Mouse (Mus musculus): ENCODE results near the gene Wnk2.

Wnk2 gene

DNA sequence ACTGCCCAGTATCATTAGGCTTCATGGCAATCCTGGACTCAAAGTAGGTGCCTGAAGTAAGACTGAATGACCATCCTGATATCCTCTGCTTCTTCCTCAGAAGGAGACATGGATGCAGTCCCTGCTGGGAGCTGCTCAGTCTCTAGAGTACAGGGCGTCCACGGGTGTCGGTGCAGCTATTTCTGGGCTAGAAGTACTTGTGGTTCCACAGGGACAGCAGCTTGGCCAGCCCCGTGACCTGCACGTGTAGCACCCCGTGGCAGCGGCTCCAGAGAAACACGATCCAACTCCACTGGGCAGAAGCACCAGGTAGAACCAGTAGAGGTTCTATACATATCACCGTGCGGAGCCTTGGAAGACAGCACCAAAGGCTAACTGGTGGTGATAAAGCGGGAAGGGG, 13.3 kb downstream of the Wnk2 start:
- DNase-seq: no peak

DNA sequence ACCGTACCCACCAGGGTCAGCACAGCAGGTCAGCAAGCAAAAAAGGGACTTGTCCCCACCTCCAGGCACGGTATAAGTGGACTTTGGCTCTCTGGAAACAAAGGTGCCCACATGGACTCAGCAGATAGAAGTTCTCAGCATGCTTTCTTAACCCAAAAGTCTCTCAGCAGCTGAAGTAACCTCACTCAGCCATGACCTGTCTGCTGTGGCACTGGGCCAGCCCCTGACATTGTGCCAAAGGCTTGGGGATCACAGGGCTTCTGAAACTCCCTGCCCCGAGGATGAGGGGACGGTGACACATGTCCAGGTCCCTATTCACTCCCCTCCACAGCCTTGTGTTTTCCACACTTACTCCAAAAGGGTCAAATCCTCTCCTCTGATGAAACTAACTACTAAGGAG, 14.7 kb downstream of the Wnk2 start:
- peak; percentile 73 to 80 for DNase-seq

DNA sequence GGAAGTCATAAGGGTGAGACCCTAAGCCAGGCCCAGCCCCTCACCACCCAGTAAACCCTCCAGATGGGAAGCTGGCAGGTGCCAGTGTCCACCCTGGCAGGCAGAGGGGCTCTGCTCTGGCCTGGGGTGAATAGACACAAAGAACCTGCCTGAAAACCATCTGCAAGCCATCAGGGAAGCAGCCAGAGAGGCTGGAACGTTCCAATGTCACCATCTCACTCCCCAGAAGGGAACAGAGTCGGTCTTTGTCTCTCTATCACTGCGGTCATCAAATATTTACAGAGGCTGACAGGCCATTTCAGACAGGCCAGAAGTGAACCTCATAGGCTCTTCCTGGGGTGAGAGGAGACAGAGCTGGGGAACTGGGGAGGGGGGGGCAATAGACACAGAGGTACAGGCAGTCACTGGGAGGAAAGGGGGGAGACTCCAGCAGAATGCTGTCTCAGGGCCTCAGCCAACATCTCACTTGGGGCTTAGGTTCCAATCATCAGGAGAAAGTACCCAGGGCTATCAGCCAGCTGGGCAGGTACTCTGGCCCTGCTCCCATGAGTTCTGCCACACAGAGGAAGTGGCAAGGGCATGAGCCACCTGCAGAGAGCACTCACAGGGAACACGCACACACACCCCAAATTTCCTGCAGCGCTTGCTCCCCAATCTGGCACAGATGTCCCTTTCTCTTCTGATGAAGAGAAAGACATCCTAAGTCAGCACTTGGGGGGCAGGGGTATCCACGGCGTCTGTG, 15.7 kb downstream of the Wnk2 start:
- DNase-seq: peak; percentile 59 to 75

DNA sequence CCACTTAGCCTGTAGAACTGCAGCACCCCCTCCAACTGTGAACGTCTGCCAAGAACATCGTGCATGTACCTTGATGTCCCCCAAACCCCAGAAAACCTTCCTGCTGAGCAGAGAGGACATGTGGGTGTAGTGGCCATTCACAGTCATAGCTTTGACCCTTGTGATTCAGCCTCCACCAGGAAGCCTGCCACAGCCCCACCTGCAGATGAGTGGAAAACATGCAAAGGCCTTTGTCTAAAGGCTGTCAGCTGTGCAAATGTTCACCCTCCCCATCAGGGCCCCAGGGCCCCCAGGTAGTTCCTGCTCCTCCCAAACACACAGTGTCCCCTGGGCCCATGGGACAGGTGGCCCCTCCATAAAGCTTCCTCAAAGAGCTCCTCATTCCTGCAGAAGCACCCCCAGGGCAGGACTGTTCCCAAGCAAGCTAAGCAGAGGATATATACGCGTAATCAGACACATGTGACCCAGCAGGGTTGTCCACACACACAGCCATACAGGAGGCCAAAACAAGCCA, 16.4 kb downstream of the Wnk2 start:
- DNase-seq: no peak

DNA sequence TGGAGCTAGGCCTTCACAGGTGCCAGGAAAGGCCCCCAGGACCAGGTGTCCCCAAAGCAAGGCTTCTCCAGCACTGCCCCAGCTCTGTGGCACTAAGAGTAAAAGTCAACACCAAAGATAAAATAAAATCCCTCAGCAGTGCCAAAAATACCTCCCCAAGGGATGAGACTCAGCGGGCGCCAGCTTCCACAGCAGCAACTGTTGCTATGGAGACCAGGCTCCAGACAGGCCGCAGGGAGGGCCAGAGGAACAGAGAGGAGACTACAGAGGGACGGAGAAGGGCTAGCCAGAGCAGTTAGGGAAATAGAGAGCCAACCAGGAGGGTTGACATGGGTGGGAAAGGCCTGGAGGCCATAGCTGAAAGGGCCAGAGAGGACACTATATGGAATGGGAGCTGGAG, 18.0 kb downstream of the Wnk2 start:
- peak; percentile 60 to 72 for DNase-seq

DNA sequence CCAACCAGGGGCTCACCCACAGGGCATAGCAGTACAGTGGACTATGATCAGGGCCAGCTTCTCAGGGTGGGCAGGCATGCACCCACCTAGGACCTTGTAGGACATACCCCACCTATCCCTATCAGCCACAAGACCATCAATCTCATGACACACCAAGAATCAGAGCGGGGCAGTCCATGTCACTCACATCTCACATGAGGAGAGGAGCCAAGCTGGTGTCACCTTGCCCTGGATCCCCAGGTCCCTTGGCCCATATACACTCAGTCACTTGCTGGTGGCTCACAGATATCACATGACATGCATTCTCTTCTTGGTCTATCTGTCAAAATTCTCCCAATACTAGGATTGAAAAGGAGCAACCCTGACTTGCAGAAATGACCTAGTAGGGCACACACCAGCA, 18.7 kb downstream of the Wnk2 start:
- DNase-seq: no peak

DNA sequence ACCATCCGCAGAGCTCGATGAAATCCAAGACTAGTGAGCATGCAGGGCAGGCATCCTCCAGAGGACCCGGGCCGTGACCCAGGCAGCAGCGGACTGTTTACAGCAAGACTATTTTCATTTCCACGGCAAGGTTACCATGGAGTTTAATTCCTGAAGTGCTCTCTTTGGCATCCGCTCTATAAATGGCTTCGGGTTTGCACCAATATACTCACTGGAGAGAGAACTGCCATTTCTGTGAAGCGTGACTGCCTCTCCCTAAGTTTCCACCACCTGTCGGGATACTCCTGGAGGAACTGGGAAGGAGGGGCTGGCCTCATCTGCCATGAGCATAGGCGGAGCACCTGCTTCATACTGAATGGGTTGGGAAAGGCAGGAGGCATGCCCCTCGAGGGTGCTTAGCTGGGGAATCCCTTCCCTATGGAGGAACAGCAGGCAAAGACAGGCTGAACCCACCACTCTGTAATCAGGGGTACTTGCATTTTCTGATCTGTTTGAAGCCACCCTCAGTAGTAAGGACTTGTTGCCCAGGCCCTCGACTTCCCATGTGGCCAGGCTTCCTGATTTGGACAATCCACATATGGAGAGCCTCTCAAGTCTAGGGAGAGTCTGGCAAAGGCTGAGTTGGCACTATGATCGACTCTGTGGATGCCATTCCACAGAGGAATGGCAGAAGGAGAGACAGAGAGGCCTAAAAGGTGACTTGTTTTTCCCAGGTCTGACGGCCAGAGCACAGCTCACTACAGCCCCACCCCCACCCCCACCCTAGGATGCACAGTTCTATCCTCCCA, 19.8 kb downstream of the Wnk2 start:
- peak; percentile 35 to 49 for DNase-seq

DNA sequence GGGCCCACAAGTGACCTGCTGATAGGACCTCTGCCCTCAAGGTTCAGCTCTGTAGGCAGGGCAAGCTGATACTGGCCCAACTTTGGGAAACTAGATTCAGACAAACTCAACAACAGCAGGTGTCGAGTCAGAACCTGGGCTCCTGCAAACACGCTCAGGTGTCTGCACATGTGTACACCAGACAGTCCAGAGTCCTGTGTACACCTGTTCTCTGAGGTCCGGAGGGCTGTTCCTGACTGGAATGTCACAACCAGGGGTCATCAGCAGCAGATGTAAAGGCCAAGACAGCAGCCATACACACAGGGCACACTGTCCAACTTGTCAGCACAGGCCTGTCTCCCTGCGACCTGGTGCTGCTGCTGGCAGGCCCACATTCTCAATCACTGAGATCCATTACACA, 25.7 kb downstream of the Wnk2 start:
- no peak for DNase-seq

DNA sequence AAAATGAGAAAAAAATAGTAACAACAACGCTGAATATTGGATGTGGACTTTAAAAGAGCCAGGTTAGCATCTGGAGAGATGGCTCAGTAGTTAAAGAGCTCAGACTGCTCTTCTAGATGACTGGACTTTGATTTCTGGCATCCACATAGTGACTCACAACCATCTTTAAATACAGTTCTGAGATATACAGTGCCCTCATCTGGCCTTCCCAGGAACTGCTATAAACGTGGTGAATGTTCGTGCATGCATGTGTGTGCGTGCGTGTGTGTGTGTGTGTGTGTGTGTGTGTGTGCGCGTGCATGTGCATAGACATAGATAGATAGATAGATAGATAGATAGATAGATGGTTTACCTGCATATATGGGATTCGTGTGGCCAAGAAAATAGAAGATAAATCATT, 30.3 kb downstream of the Wnk2 start:
- DNase-seq: no peak

DNA sequence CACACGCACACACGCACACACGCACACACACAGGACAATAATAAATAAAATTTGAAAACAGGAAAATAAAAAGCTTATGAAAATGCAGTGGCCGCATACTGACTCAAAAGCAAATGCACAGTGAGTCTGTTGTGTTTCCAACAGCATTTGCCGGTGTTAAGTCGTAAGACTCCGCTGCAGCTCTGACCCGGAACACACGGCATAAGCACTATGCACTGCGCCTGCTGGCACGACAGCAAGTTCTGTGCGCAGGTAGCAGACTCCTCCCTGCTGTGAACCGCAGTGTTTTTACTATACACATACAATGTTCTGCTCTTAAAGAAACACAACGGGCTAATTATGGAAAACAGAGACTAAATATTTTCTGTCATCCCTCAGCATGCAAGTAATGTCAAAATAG, 32.9 kb downstream of the Wnk2 start:
- no peak for DNase-seq

DNA sequence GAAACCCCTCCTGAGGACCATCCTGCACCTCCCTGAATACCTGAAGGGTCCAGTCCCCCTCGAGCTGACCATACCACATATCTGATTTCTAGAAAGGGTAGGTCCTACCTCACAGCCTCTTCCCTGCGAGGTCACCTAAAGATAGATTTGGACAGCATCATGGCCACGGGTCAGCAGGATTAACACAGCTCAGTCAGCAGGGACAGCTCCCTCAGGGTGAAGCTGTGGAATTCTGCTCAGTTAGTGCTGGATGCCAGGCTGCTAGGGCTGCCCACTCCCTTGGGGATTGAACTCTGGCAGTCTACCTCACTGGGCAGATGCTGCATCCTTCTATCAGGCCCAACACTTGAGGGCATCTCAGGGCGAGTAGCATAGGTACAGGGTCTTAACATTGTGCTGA, 33.7 kb downstream of the Wnk2 start:
- no peak for DNase-seq

DNA sequence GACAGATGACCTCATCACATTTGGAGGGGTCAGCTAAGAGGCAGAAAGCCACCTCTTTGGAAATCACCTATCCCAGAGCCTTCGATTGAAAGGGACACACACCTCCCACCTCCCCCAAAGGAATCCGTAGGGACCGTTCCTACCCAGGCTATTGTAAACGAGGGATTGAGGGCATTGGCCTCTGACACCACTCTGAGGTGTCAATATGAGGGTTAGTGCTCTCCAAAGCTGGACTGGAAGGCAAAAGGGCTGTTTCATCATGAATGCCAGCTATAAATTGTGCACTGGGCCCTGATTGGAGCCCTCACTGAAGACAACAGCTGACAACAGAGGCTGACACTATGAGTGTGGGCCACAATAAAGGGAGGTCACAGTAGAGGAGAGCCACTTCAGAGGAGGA, 34.5 kb downstream of the Wnk2 start:
- no peak for DNase-seq

DNA sequence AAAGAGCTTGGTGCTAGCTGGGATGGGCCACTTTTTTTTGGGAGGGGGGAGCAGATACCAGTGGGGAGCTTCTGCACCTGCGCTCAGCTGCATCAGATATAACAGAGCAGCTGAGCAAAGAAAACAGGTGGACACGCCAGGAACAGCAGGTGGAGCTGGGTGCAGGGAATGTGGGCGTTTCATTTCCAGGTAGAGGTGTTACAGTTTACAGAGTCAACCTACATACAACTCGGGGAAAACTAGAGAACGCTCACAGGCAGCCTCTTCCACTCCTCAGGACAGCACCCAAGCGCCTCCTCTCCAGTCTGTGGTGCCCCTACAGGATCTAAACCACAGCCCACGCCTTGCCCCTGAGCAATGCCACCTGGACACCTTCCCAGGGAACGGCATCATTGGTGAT, 35.2 kb downstream of the Wnk2 start:
- no peak for DNase-seq

DNA sequence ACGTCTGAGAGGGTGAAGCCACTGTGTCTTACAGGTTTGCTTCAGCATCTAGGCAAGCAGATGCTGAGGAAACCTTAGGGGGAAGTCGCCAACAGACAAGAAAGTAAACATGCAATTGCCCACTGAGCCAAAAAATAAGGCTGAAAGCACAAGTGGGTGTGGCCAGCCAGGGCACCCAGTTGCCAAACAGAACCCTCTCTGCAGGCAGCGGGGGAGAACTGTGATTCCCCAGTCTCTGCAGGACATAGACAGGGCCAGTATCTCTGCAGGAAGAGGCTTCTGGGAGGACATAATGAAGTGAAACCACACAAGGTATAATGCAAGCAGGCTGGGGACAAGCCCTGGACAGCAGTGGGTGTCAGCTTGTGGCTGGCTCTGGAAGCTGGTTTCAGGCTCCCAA, 38.1 kb downstream of the Wnk2 start:
- no peak for DNase-seq

DNA sequence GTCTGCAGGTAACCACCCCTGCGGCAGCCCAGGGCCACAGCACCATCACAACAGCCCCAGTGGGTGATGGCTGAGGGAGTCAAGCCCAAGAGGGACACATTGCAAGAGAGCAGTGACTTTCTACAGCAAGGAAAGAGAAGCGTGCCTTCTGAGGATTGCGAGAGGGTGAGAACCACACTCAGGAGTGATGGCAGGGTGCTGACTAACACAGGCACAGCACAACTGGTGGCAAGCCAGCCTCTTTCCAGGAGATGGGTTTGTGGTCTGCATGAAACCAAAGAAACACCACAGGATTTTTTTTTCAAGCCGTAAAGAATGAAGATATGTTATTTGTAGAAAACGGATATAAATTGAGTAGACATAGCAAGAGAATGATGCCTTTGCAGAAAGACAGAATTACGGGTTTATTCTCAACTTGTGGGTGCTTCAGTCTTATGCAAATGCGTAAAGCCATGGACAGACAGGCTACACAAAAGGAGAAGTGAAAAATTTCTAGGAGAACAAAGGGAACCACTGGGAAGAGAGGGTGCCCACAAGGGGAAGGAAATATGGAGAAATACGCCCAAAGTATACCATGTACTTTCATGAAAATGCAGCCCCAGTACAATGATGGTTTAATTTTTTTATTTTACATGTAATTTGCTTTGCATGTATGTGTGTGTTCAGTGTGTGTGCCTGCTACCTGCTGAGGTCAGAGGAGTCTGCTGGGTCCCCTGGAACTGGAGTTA, 39.5 kb downstream of the Wnk2 start:
- DNase-seq: no peak

DNA sequence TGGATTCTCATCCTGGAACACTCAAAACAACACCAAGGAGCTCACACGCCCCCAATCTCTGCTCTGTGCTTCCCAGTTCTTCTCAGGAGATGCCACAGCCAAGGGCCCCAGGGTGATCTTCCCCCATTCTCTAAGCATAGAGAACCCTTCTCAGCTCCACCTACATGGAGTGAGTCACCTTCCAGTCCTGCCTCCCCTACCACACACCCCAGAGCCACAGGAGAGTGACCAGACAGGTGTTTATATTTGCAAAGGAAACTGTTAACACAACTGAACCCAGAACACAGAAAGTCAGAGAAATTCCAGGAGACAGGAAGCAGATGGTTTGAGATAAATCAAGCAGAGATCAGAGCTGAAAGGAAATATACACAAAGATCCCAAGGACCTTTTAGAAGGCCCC, 43.9 kb downstream of the Wnk2 start:
- DNase-seq: no peak

DNA sequence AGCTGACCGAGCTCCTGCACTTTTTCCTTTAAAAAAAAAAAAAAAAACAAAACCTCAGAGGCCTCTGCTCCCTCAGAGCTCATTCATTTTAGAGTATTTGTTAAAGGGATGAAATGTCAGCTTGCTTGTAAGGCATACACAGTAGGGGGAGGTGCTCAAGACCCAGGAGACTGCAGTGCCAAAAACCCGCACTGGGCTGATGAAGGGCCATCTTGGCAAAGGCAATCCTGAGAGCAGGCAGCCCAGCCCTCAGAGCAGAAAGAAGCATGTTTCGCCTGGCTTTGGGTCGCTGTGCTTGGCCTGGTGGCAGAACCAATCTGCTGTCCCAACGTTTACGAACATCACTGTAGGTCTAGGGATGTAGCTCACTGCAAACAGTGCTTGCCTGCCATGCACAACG, 44.6 kb downstream of the Wnk2 start:
- peak; percentile 44 to 54 for DNase-seq

DNA sequence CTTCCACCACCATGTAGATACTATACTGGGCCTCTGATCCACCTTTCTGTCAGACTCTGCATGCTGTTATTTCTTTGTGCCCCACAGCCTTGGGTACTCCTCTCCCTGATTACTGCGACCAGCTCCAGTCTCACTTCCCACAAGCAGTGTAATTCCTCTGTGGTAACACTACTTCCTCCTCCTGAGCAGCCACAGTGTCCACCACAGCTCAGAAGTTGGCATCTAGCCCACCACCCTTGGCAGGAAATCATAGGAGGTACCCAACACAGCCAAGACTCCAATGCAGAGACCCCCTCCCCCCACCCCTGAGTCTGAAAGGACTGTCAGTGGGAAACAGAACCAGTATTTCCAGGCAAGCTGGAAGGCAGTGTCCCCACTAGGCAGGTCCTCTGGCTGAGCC, 47.4 kb downstream of the Wnk2 start:
- DNase-seq: peak; percentile 80 to 86

DNA sequence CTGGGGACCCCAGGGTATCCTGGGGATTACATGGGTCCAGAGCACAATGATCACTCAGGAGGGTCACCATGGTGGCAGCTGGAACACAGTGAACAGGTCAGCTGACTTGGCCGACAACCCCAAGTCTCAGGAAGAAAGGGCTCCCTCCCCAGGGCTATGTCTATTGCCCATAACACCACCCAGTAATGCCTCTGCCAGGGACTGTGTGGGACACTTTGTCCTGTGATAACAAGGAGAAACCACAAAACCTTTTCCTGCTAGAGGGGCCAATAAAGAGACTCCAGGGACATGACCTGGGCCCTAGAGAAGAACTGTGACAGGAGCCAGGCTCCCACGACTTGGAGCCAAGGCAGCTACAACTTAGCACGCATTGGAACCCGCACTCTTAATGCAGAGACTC, 51.0 kb downstream of the Wnk2 start:
- DNase-seq: no peak

DNA sequence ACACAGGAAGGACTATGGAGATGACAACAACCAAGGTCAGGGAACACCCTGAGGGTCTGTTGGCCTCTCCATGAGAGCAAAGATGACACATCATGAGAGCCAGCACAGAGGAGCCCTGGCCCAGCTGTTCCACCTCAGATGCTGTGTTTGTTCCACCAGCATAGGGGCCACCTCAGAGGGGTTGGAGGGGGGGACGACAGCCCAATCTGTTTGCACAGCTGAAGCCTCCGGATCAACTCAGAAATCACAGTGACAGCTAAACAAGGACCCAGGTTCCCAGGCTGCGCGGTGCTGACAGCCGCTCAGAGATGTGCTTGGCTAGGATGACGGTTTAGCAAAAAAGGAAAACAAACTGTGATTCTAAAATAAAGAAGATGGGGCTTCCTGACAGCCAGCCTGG, 53.1 kb downstream of the Wnk2 start:
- DNase-seq: no peak

DNA sequence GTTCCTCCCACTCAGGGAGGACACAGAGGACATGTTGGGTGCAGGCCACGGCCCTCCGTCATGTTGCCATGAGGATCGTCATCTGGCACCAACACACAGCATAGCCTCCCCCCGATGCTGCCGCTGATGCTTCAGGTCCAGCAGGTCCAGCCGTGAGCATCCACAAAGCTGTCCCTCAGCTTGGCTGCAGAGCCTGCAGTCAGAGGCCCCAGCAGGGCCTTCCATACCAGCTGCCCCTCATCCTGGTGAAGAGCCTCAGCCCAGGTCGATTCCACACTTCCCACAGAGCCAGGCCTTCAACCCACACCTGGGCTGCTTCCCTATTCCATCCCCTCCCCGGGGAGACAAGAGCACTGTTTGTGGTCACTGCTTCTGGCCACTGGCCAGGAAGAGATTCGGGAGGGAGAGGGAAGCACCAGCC, 54.3 kb downstream of the Wnk2 start:
- DNase-seq: peak; percentile 80 to 82

DNA sequence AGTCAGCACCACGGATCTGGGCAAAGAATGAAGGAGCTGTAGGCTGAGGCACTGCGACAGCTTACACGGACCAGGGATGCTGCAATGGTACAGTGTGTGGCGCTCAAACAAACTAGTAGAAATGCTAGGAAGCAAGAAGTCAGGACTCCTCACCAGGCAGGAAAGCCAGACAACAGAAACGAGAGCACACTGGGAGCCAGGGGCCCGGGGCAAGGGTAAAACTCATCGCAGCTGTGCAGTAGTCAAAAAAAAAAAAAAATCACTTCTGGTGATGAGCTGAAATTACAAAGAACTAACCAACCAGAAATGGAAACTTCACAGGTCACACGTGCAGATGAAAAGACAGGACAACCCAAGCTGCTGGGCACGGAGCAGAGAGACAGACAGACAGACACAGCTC, 55.2 kb downstream of the Wnk2 start:
- DNase-seq: no peak

DNA sequence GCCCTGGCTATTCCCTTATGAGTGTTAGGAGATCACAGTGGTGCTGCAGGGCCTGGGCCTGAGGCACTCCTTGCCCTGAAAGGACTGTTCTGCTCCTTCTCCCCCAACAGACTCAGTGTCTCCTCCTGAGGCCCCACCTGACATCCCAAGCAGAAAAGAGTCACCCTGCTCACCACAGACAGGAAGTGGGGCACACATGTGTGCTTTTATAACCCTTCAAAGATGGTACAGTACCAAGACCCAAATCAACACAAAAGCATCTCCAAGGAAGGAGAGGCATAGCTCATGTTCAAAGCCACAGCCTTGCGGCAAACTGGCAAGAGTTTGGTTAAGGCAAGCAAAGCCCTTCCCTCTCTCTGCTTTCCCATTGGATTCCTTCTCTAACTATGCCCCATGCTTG, 57.6 kb downstream of the Wnk2 start:
- DNase-seq: no peak

DNA sequence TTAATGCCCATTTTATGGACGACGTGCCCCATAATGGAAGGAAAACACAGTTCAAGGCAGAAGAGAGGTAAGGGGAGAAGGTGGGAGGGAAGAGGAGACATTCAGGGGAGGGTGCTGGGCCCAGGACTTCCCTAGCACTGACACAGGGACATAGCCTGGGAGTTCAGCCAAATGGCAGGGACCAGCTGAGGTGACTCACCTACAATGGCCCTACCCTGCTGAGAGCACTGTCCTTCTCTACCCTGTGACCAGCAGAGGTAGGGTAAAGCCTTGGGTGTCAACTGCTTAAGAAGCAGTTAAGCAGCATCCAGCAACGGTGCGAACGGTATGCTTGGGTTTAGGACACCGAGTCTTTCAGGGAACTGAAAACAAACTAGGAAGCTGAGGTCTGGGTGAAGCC, 58.9 kb downstream of the Wnk2 start:
- no peak for DNase-seq
